Mouse (Mus musculus) embryonic facial prominence, embryonic 12.5 days (tissue): ENCODE data around the gene Atf4. TPM values are rescaled to one million over a fixed set of nuclear protein-coding genes. Genes with fewer than 3 reads are reported as not detected.

Source experiments
- ATAC-seq: fragments of 200-750 bp; cut with Nextera tagmentation; 2 replicates; pipeline ENCODE4 v1.8.0; 2017; ENCODE audit not compliant: insufficient number of reproducible peaks, insufficient read depth, low FRiP score, low TSS enrichment
- H3K27ac ChIP-seq: fragments of 300-500 bp; sonication (generic); 2 replicates; pipeline ENCODE4 v1.5.1; 2016; ENCODE audit warnings: mild to moderate bottlenecking
- H3K27me3 ChIP-seq: fragments of 300-500 bp; sonication (generic); 2 replicates; pipeline ENCODE4 v1.6.1; 2016; ENCODE audit warnings: mild to moderate bottlenecking, moderate library complexity
- H3K36me3 ChIP-seq: fragments of 300-500 bp; sonication (generic); 2 replicates; pipeline ENCODE4 v1.6.1; 2016; ENCODE audit warnings: mild to moderate bottlenecking
- H3K4me1 ChIP-seq: fragments of 300-500 bp; sonication (generic); 2 replicates; pipeline ENCODE4 v1.6.1; 2016
- H3K4me2 ChIP-seq: fragments of 300-500 bp; sonication (generic); replicated peaks from 2 replicates; pipeline ENCODE4 v1.6.1; 2016; ENCODE audit warnings: mild to moderate bottlenecking, moderate library complexity
- H3K4me3 ChIP-seq: fragments of 300-500 bp; sonication (generic); 2 replicates; pipeline ENCODE4 v1.5.1; 2016; ENCODE audit warnings: mild to moderate bottlenecking
- H3K9ac ChIP-seq: fragments of 300-500 bp; sonication (generic); 2 replicates; pipeline ENCODE4 v1.6.1; 2016; ENCODE audit warnings: mild to moderate bottlenecking, moderate library complexity
- H3K9me3 ChIP-seq: fragments of 300-500 bp; sonication (generic); 2 replicates; pipeline ENCODE4 v1.6.1; 2016; ENCODE audit warnings: mild to moderate bottlenecking, moderate library complexity
- WGBS: fragments of 180-500 bp; shearing (Covaris S2); methylation state at CpG from one replicate; pipeline ENCODE4 v1.1.7; 2016; 5-methylcytosine and 5-hydroxymethylcytosine counted together
- polyA plus RNA-seq: library from polyadenylated mRNA; unstranded; fragments of >200 nt; fragmentation: Nextera tagmentation; extraction: Ambion mirVana; gene quantifications from 2 replicates; pipeline ENCODE4 v1.2.1, GENCODE M21; 2016

Gene Atf4
- polyA plus RNA-seq, 1 experiment from 2014 or later = 117 TPM

DNA sequence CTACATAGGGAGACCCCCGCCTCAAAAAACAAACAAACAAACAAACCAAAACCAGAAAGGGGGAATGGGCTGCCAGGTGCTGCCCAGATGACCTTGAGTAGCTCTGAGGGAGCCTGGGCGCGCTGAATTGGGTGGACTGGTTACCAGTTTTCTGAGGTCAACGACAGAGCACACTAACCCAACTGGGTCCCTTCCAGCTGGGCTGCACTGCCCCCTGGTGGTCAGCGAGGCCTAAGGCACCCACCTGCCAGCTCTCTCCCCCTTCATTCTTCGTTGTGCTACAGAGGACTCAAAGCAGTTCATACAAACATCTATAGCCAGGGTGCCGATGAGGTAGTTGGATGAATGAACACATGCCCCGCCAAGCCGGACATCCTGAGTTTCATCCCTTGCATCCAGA lies 29.8 kb upstream of the Atf4 start:
- Histone ChIP-seq H3K36me3 (no peaks in the 10 kb centered on the region), H3K9ac (no peak overlapping the region), H3K27me3 (no peaks in the 10 kb centered on the region), H3K27ac (no peak overlapping the region), H3K4me2 (no peak overlapping the region), H3K4me1 (no peaks in the 10 kb centered on the region), H3K9me3 (no peaks in the 10 kb centered on the region), H3K4me3 (no peak overlapping the region)
- 25% methylated on average over 9 of the region's 9 CpGs for WGBS
- ATAC-seq = no peak

DNA sequence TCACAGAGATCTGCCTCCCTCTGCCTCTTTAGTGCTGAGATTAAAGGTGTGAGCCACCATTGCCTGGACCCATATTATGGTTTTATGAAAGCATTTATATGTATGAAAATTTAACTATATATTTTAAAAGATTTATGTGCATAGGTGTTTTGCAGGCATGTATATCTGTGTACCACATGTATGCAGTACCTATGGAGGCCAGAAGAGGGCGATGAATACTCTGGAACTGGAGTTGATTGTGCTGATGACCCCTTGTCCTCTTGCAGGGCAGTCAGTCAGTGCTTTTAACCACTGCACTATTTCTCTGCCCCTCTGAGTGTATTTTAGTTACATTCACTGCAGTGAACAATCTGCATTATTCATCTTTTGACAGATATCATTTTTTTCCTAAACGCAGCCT lies 29.2 kb upstream of the Atf4 start:
- Histone ChIP-seq H3K4me2 (no peak overlapping the region), H3K27me3 (no peaks in the 10 kb centered on the region), H3K4me3 (no peak overlapping the region), H3K4me1 (no peaks in the 10 kb centered on the region), H3K27ac (no peak overlapping the region), H3K9ac (no peak overlapping the region), H3K36me3 (no peaks in the 10 kb centered on the region), H3K9me3 (no peaks in the 10 kb centered on the region)
- ATAC-seq = no peak
- WGBS = 42% methylated on average over 2 of the region's 2 CpGs

DNA sequence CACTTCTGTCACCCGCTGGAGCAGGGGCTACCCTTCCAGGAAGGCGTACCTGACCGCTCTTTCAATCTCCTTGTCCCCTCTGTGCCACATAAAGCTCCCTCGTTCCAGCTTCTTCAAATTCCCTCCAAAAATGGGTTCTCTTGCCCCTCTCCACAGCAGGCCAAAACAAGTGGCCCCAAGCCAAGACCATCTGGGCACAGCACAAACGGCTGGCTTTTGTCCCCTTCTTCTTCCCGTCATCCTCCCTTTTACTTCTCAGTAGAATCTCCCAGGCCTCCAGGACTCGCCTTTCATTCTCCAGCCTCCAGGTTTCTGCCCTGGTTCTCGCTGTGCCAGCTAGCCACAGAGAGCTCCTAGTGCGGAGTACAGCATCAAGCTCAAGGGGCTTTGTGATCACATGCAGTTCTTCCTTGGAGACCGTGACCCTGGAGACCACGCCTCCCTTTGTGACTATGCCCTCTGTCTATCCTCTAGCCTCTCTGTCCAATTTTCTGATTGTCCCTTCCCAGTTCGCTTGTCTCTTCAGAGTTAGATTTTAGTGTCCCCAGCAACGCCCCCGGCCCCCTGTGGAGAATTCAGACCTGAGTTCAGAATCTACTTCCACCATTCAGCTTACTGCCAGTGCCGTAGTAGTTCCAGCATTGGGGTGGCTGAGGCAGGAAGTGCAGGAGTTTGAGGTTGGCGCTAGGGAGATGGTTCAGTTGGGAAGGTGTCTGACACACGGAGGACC lies 26.7 kb upstream of the Atf4 start:
- peaks cover 3% of the 10 kb centered on the region; the same call in 1 of the 2 replicates for H3K4me1 ChIP-seq
- no peak overlapping the region for H3K4me3 ChIP-seq
- H3K4me2 ChIP-seq = no peak overlapping the region
- no peaks in the 10 kb centered on the region for H3K27me3 ChIP-seq
- H3K9me3 ChIP-seq = no peaks in the 10 kb centered on the region
- no peak overlapping the region for H3K27ac ChIP-seq
- H3K9ac ChIP-seq = no peak overlapping the region
- ATAC-seq = no peak
- no peaks in the 10 kb centered on the region for H3K36me3 ChIP-seq
- 76% methylated on average over 17 of the region's 17 CpGs for WGBS

DNA sequence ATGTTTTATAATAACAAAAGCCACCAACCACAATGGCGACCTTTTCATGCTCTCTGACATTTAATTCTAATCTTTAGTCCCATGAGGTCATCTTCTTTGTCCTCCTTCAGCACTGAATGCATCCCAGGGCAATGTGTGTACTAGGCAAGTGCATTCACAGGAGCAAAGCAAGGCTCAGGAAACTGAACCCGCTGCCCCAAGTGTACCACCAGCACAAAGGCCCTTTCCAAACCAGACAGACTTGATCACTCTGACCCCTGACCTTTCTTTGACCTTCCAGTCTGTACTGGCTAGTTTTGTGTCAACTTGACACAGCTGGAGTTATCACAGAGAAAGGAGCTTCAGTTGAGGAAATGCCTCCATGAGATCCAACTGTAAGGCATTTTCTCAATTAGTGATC lies 22.7 kb upstream of the Atf4 start:
- peaks cover 16% of the 10 kb centered on the region for H3K36me3 ChIP-seq
- no peak for ATAC-seq

DNA sequence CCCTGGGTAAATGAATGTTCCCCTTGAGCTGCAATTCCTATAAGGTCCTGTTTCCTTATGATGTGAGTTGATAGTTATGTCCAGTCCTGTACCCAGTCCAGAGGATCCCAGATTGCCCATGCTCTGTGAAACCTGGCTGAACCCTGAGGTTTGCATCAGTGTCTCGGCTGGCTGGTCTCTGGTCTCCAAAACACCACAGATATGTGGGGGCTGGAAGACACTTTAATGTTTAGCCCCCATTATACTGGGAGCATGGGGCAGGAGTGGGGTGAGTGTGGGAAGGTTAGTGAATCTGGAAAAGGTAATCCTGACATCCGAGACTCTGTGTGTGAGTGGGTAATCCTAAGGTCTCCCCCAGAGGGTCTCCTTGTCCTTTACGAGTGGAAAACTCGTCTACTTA lies 21.9 kb upstream of the Atf4 start:
- Histone ChIP-seq H3K9ac (no peak overlapping the region), H3K36me3 (peaks cover 21% of the 10 kb centered on the region), H3K9me3 (no peaks in the 10 kb centered on the region), H3K27me3 (no peaks in the 10 kb centered on the region), H3K4me3 (no peak overlapping the region), H3K4me1 (peaks cover 12% of the 10 kb centered on the region; the same call in 1 of the 2 replicates), H3K4me2 (peak overlapping the region; percentile 70; the same call in 1 of the 2 replicates), H3K27ac (peak overlapping the region; percentile 81; the same call in 1 of the 2 replicates)
- 57% methylated on average over 4 of the region's 4 CpGs for WGBS
- no peak for ATAC-seq

More for the DNA sequence above, 22.7 kb upstream of the Atf4 start:
- H3K4me2 ChIP-seq = no peak overlapping the region
- no peak overlapping the region for H3K4me3 ChIP-seq
- no peak overlapping the region for H3K27ac ChIP-seq
- H3K27me3 ChIP-seq = no peaks in the 10 kb centered on the region
- H3K9ac ChIP-seq = no peak overlapping the region
- 48% methylated on average over 2 of the region's 2 CpGs for WGBS
- H3K4me1 ChIP-seq = peaks cover 12% of the 10 kb centered on the region; the same call in 1 of the 2 replicates
- no peaks in the 10 kb centered on the region for H3K9me3 ChIP-seq

DNA sequence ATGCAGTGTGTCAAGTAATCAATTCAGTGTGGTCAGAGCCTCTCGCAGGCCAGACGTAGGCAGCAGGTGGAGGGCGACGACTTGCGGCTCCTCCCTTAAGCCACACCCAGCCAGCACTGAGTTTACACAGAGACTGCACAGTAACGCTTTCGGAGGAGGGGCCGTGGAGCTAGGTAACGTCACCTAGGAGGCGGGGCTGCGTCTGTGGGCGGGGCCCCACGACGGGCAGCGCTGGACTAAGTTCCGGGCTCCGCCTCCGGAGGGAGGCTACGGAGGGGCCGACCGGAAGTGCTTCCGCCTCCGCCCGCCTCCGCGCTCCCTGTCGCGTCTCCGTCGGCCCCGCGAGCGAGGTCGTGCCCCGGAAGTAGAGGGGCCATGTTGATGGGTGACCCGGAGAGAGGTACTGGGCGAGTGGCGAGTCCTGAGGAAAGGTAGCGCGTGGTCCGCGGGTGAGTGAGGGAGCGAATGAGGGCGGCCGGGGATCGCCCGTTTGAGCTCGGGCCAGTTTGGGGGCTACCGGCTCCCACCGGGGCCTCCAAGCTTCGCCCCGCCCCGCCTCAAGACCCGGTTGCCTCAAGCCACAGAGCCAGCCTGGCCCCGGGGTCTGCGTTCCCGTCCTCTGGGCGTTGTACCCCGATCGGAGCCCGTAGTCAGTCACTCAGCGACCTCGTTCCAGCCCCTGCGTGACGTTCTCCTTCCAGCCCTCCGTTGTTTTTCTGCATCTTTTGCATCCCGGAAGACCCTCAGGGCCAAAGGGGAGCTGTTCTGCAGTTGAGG lies 21.1 kb upstream of the Atf4 start, which contains the start of gene Mief1:
TSS of gene Mief1 (plus strand) at position 286 of the 777 bp plus-strand sequence.
- Histone ChIP-seq H3K36me3 (peaks cover 30% of the 10 kb centered on the region), H3K4me1 (peaks cover 12% of the 10 kb centered on the region; the same call in 1 of the 2 replicates), H3K9ac (peak within 1 kb of the TSS; percentile 88), H3K4me2 (peak within 1 kb of the TSS; percentile 70), H3K27me3 (no peaks in the 10 kb centered on the region), H3K9me3 (no peaks in the 10 kb centered on the region), H3K27ac (peak within 1 kb of the TSS; percentile 81), H3K4me3 (peak within 1 kb of the TSS; percentile 90)
- peak; percentile 96 for ATAC-seq
- under 1% methylated on average over 66 of the region's 67 CpGs for WGBS

DNA sequence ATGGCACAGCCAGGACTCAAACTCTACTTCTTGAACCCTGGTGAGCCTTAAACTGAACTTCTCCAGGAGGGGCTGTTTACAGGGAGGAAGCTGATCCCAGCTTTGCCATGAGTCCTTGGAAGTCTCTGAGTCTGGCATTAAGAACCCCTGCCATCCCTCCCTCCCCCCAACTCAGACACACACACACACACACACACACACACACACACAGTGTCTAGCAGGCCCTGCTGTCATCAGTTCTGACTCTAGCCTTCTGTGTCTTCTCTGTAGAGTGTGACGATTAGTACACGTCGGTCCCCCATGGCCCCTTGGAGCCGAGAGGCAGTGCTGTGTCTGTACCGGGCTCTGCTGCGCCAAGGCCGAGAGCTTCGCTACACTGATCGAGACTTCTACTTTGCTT lies 19.4 kb upstream of the Atf4 start, which contains the start of gene AC140267.1:
TSS of gene AC140267.1 (plus strand) at position 301 of the 400 bp plus-strand sequence.
- Histone ChIP-seq H3K27ac (no peak within 1 kb of the TSS), H3K9ac (peak within 1 kb of the TSS; percentile 88), H3K4me1 (peaks cover 12% of the 10 kb centered on the region; the same call in 1 of the 2 replicates), H3K36me3 (peaks cover 38% of the 10 kb centered on the region), H3K4me3 (peak within 1 kb of the TSS; percentile 90), H3K27me3 (no peaks in the 10 kb centered on the region), H3K9me3 (no peaks in the 10 kb centered on the region), H3K4me2 (peak within 1 kb of the TSS; percentile 70)
- WGBS = 95% methylated on average over 9 of the region's 9 CpGs
- no peak for ATAC-seq

DNA sequence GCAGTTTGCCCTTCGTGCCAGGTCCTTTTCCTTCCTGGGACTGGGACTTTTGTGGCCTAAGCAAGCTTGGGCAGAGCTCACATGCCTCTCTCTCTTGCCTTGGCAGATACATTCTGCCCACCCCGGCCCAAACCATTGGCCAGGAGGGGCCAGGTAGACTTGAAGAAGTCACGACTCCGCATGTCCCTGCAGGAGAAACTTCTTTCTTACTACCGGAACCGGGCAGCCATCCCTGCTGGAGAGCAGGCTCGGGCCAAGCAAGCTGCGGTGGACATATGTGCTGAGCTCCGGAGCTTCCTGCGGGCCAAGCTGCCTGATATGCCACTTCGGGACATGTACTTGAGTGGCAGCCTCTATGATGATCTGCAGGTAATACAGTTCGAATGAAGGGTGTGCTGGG lies 6.8 kb upstream of the Atf4 start:
- no peak for ATAC-seq
- Histone ChIP-seq H3K27ac (no peak overlapping the region), H3K4me3 (no peak overlapping the region), H3K4me2 (no peak overlapping the region), H3K27me3 (no peaks in the 10 kb centered on the region), H3K9ac (no peak overlapping the region), H3K4me1 (peaks cover 5% of the 10 kb centered on the region), H3K9me3 (no peaks in the 10 kb centered on the region), H3K36me3 (peaks cover 61% of the 10 kb centered on the region)
- 98% methylated on average over 12 of the region's 12 CpGs for WGBS

DNA sequence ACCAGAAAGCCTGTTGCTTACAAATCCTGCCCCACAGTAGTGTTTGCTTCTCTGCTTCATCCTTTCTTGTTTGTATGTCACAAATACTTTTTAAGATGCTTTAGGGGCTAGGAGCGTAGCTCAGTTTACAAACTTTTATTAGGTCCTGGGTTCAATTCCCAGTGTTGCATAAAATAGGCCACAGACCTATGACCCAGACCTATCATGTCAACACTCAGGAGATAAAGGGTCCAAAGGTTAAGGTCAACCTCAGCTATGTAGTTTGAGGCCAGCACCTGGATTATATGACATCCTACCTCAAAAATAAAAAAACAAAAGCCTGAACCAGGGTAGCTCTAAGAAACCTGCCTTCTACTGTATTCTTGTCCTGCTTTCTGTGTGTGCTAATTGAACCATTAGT lies 6.4 kb upstream of the Atf4 start:
- no peak for ATAC-seq
- H3K27me3 ChIP-seq = no peaks in the 10 kb centered on the region
- no peak overlapping the region for H3K9ac ChIP-seq

DNA sequence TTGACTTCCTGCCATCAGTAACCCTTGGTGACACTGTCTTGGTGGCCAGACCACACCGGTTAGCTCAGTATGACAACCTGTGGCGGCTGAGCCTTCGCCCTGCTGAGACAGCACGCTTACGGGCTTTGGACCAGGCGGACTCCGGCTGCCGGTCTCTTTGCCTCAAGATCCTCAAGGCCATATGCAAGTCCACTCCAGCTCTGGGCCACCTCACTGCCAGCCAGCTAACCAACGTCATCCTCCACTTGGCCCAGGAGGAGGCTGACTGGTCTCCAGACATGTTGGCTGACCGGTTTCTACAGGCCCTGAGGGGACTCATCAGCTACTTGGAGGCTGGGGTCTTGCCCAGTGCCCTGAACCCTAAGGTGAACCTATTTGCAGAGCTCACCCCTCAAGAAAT lies 5.3 kb upstream of the Atf4 start:
- Histone ChIP-seq H3K27me3 (no peaks in the 10 kb centered on the region), H3K36me3 (peaks cover 55% of the 10 kb centered on the region), H3K4me3 (no peak overlapping the region), H3K9me3 (no peaks in the 10 kb centered on the region), H3K4me2 (no peak overlapping the region), H3K9ac (no peak overlapping the region), H3K27ac (no peak overlapping the region), H3K4me1 (peaks cover 15% of the 10 kb centered on the region)
- WGBS = 94% methylated on average over 10 of the region's 10 CpGs
- ATAC-seq = no peak

More for the DNA sequence above, 6.4 kb upstream of the Atf4 start:
- peaks cover 8% of the 10 kb centered on the region for H3K4me1 ChIP-seq
- no peak overlapping the region for H3K4me3 ChIP-seq
- no peaks in the 10 kb centered on the region for H3K9me3 ChIP-seq
- peaks cover 58% of the 10 kb centered on the region for H3K36me3 ChIP-seq
- 95% methylated on average over 1 of the region's 1 CpGs for WGBS
- no peak overlapping the region for H3K27ac ChIP-seq
- H3K4me2 ChIP-seq = no peak overlapping the region

DNA sequence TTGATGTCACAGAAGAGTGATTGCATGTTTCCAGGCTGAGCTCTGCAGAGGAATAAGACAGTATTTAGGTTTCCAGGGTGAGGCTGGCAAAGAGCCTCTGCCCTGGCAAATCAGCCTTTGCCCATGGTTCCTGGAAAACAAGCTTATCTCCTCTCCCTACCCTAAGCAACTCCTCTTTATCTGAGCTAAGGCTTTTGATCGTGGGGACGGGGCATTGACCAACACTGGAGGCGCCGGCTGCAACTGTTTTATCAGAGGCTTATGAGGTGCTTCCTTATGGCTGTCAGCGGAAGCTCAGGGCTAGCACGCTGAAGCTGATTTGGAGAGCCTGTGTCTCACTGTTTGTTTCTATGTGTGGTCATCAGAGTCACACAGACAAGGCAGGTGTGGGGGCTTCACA lies 4.4 kb upstream of the Atf4 start:
- Histone ChIP-seq H3K4me3 (no peak overlapping the region), H3K4me2 (no peak overlapping the region), H3K27ac (no peak overlapping the region), H3K36me3 (peaks cover 54% of the 10 kb centered on the region), H3K9ac (no peak overlapping the region), H3K27me3 (no peaks in the 10 kb centered on the region), H3K9me3 (no peaks in the 10 kb centered on the region), H3K4me1 (peaks cover 15% of the 10 kb centered on the region)
- 95% methylated on average over 6 of the region's 6 CpGs for WGBS
- no peak for ATAC-seq

DNA sequence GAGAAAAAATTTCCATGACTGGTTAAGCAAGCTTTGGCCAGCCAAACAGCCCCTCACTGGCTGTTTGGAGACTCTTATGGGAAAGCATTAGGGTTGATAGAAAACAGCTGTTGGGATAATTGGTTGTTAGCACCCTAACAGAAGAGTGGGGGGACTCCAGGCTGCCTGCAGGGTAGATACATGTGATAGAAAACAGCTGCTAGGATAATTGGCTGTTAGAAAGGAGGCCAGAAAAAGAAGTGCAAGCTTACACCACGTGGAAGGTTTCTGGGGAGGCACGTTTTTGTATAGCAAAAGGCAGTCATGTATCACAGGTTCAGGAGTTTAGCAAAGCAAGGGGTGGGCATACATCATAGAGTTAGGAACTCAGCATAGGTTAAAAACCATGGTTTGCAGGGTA lies 1.5 kb upstream of the Atf4 start:
- WGBS = 11% methylated on average over 2 of the region's 2 CpGs
- H3K9ac ChIP-seq = no peak overlapping the region

More for the DNA sequence above, 1.5 kb upstream of the Atf4 start:
- H3K27ac ChIP-seq = peak overlapping the region; percentile 99
- H3K9me3 ChIP-seq = no peaks in the 10 kb centered on the region
- peaks cover 52% of the 10 kb centered on the region for H3K36me3 ChIP-seq
- peak overlapping the region; percentile 84; the same call in 1 of the 2 replicates for H3K4me2 ChIP-seq
- peaks cover 36% of the 10 kb centered on the region for H3K4me1 ChIP-seq
- no peak overlapping the region for H3K4me3 ChIP-seq
- ATAC-seq = no peak
- H3K27me3 ChIP-seq = no peaks in the 10 kb centered on the region
